Mouse (Mus musculus) intestine, postnatal 0 days (tissue): ENCODE data around the gene Xpot. TPM values are rescaled to one million over a fixed set of nuclear protein-coding genes. Genes with fewer than 3 reads are reported as not detected.

Experiments
- ATAC-seq: fragments of 200-750 bp; cut with Nextera tagmentation; 2 replicates; pipeline ENCODE4 v1.8.0; 2017; ENCODE audit warnings: mild to moderate bottlenecking, moderate TSS enrichment, moderate library complexity
- H3K27ac ChIP-seq: fragments of 300-500 bp; sonication (generic); 2 replicates; pipeline ENCODE4 v1.5.1; 2014; ENCODE audit warnings: mild to moderate bottlenecking, low read depth, low read length, moderate library complexity
- H3K27me3 ChIP-seq: fragments of 300-500 bp; sonication (generic); replicated peaks from 2 replicates; pipeline ENCODE4 v1.6.1; 2014; ENCODE audit warnings: low read length, mixed read lengths; ENCODE audit not compliant: control insufficient read depth, insufficient read depth
- H3K36me3 ChIP-seq: fragments of 300-500 bp; sonication (generic); 2 replicates; pipeline ENCODE4 v1.6.1; 2014; ENCODE audit warnings: mild to moderate bottlenecking, moderate library complexity; ENCODE audit not compliant: control insufficient read depth, insufficient read depth
- H3K4me1 ChIP-seq: fragments of 300-500 bp; sonication (generic); replicated peaks from 2 replicates; pipeline ENCODE4 v1.6.1; 2014; ENCODE audit warnings: antibody characterized with exemption, low read length, mixed read lengths; ENCODE audit not compliant: control insufficient read depth, insufficient read depth
- H3K4me2 ChIP-seq: fragments of 300-500 bp; sonication (generic); replicated peaks from 2 replicates; pipeline ENCODE4 v1.6.1; 2014; ENCODE audit warnings: low read depth, mild to moderate bottlenecking, moderate library complexity
- H3K4me3 ChIP-seq: fragments of 300-500 bp; sonication (generic); 2 replicates; pipeline ENCODE4 v1.5.1; 2014; ENCODE audit warnings: low read depth, low read length
- H3K9ac ChIP-seq: fragments of 300-500 bp; sonication (generic); 2 replicates; pipeline ENCODE4 v1.6.1; 2014; ENCODE audit warnings: mild to moderate bottlenecking, low read depth, low read length
- H3K9me3 ChIP-seq: fragments of 300-500 bp; sonication (generic); 2 replicates; pipeline ENCODE4 v1.6.1; 2016; ENCODE audit warnings: mixed run types; ENCODE audit not compliant: control insufficient read depth
- CTCF ChIP-seq: sonication (generic); IDR thresholded peaks from 2 replicates; pipeline ENCODE4 v1.5.1; 2016; ENCODE audit warnings: low read depth, mild to moderate bottlenecking, control low read depth, antibody characterized with exemption, moderate library complexity
- whole genome bisulfite sequencing: fragments of 180-500 bp; shearing (Covaris S2); extraction: QIAGEN DNeasy Blood & Tissue Kit; methylation state at CpG from one replicate; pipeline ENCODE4 v1.1.7; 2014; 5-methylcytosine and 5-hydroxymethylcytosine counted together
- polyA plus RNA-seq: library from polyadenylated mRNA; unstranded; fragments of >200 nt; fragmentation: Nextera tagmentation; extraction: Ambion mirVana; gene quantifications from 2 replicates; pipeline ENCODE4 v1.2.1, GENCODE M21; 2015

The Xpot gene
- polyA plus RNA-seq, 1 experiment from 2014 or later, result 19.5 TPM

DNA sequence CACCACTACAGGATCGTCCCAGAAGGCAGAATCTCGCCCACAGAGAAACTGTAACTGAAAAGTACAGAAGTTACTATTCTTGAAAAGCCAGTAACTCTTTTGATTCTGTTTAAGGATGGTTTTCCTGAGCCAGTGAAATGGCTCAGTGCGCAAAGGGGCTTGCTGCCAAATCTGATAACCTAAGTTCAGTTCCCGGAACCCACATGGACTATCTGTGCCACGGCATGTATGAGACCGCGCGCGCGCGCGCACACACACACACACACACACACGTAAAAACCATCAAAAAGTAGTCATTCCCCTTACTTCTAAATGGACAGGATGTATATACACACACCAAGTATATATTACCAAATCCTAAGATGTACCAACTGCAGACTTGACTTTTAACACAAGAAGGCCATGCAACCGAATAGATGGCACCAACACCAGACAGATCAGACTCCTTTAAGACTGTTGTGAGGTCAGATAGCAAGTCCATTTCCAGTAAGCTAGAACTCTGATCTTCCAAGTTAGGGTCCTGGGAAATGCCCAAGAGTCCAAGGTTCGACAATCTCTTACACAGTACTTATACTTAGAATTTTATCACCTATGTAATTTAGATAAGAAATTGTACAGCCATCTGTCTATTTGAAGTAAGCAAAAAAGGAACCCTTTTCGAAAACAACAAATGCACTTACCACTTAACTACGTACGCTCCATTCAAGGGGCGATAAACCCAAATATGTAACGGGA is 40.9 kb downstream of the Xpot start:
- Histone ChIP-seq H3K4me3 (peak overlapping the region; percentile 78), H3K36me3 (peaks cover 31% of the 10 kb centered on the region), H3K9ac (peak overlapping the region; percentile 95), H3K27me3 (no peaks in the 10 kb centered on the region), H3K4me2 (peak overlapping the region; percentile 62), H3K27ac (peak overlapping the region; percentile 99; the same call in 1 of the 2 replicates), H3K4me1 (no peaks in the 10 kb centered on the region; the same call in 1 of the 2 replicates), H3K9me3 (no peaks in the 10 kb centered on the region)
- TF ChIP-seq CTCF, result no peak
- 62% methylated on average over 20 of the region's 20 CpGs for WGBS
- peak; percentile 63 for ATAC-seq

DNA sequence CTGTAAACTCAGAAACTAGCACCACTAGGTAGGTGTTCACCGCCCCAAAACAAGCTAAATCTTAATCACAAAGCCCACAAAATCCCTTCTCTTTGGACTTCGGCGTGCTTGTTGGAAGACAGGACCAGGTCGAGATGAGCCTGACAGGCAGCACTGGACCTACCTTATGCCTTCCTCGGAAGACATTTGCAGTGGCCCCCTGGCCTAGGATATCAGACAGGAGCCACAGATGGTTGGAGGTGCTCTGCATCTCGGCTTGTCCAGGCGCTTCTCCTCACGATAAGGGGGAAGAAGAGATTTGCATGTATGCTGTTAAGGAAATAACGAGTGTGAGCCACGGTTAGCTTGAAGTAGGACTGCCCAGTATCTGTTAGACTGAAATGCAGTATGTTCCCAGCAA is 42.1 kb downstream of the Xpot start:
- H3K4me1 ChIP-seq, result no peaks in the 10 kb centered on the region; the same call in 1 of the 2 replicates
- ATAC-seq, result no peak
- no peak overlapping the region for H3K4me3 ChIP-seq
- H3K36me3 ChIP-seq, result peaks cover 31% of the 10 kb centered on the region
- H3K9me3 ChIP-seq, result no peaks in the 10 kb centered on the region
- no peak overlapping the region for H3K9ac ChIP-seq
- no peaks in the 10 kb centered on the region for H3K27me3 ChIP-seq
- no peak for TF ChIP-seq CTCF
- 93% methylated on average over 10 of the region's 10 CpGs for WGBS
- H3K4me2 ChIP-seq, result no peak overlapping the region
- H3K27ac ChIP-seq, result no peak overlapping the region

DNA sequence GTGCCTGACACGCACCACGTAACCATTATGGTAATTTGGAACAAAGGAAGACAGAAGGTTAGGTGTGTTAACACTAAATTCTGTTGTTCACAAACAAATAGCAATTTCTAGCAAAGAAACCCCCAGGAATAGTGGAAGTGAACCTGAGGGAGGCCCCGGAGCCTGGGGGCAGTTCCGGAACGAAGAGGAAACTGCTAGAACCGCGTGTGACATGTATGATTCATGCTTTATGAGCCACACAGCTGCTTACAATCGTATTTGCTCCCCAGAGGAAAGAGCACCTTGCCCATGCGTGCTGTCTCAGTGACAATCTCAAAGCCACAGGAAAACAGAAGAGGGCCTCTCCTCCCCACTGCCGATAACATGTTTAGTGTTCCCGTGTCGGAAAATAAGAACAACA is 43.1 kb downstream of the Xpot start:
- no peaks in the 10 kb centered on the region; the same call in 1 of the 2 replicates for H3K4me1 ChIP-seq
- H3K4me2 ChIP-seq, result no peak overlapping the region
- H3K36me3 ChIP-seq, result peaks cover 33% of the 10 kb centered on the region
- WGBS, result 91% methylated on average over 12 of the region's 12 CpGs
- H3K4me3 ChIP-seq, result no peak overlapping the region
- no peak for ATAC-seq
- H3K27me3 ChIP-seq, result no peaks in the 10 kb centered on the region
- no peak overlapping the region for H3K9ac ChIP-seq
- no peak overlapping the region for H3K27ac ChIP-seq
- no peaks in the 10 kb centered on the region for H3K9me3 ChIP-seq
- no peak for TF ChIP-seq CTCF

DNA sequence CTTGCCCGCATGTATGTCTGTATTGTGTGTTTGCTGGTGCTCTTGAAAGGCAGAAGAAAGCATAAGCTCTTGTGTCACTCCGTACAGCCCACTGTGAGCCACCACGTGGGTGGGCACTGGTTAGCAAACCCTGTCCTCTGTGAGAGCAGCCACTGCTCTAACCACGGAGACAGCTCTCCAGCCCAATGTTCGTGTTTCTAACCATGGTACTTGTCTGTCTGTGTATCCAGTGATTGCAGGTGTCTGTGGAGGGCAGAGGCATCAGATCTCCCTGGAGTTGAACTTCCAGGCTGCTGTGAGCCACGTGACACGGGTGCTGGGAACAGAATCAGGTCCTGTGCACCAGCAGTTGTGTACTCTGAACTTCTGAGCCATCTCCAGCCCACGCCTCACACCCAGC is 43.8 kb downstream of the Xpot start:
- ATAC-seq, result no peak
- Histone ChIP-seq H3K4me3 (no peak overlapping the region), H3K9me3 (no peaks in the 10 kb centered on the region), H3K4me1 (no peaks in the 10 kb centered on the region; the same call in 1 of the 2 replicates), H3K36me3 (peaks cover 36% of the 10 kb centered on the region), H3K9ac (no peak overlapping the region), H3K27ac (no peak overlapping the region), H3K4me2 (no peak overlapping the region), H3K27me3 (no peaks in the 10 kb centered on the region)
- WGBS, result 94% methylated on average over 8 of the region's 8 CpGs
- no peak for TF ChIP-seq CTCF

DNA sequence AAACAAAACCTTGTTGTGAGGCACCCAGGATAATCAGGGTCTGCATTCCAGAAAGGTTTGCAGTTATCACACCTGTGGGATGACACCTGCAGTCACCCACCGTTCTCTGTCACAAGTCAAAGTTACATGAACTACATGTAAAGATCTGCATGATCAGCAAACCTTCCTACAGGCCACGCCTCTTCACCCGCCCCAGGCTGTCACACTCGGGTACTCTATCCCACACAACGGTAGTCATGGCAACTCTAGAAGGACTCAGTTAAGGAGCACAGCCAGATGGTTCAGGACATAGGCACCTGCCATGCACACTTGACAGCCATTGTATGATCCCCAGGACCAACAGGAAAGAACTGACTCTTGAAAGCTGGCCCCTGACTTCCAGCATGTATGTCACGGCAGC is 44.7 kb downstream of the Xpot start:
- Histone ChIP-seq H3K27ac (peak overlapping the region; percentile 79), H3K9ac (no peak overlapping the region), H3K27me3 (no peaks in the 10 kb centered on the region), H3K9me3 (no peaks in the 10 kb centered on the region), H3K4me1 (no peaks in the 10 kb centered on the region; the same call in 1 of the 2 replicates), H3K36me3 (peaks cover 37% of the 10 kb centered on the region), H3K4me3 (no peak overlapping the region), H3K4me2 (peak overlapping the region; percentile 24; the same call in 1 of the 2 replicates)
- no peak for ATAC-seq
- TF ChIP-seq CTCF, result no peak
- WGBS, result 65% methylated on average over 6 of the region's 6 CpGs

DNA sequence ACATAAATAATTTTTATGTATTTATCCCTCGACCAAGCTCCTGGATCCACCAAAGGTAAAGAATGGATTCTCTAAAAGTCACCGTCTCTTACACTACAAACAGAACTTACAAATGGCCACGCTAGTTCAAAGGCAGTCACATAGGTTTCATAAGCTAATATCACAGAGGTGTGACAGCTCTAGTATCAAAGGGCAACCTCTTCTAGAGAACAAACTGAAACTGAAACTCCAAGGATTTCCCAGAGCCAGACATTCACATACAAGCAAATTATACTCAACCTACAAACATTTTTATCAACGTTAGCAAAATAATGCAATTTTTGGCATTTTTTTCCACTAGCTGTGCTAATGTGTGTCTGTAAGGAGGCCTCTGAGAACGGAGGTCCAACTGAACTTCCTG is 45.8 kb downstream of the Xpot start:
- Histone ChIP-seq H3K4me3 (no peak overlapping the region), H3K4me1 (no peaks in the 10 kb centered on the region; the same call in 1 of the 2 replicates), H3K9me3 (no peaks in the 10 kb centered on the region), H3K36me3 (peaks cover 45% of the 10 kb centered on the region), H3K4me2 (peak overlapping the region; percentile 37), H3K27me3 (no peaks in the 10 kb centered on the region), H3K9ac (no peak overlapping the region), H3K27ac (peak overlapping the region; percentile 79)
- no peak for TF ChIP-seq CTCF
- ATAC-seq, result peak; percentile 68
- 60% methylated on average over 5 of the region's 5 CpGs for WGBS
